Comparison of ENCODE assay signal across 6 mouse cellular contexts in the genomic region with DNA sequence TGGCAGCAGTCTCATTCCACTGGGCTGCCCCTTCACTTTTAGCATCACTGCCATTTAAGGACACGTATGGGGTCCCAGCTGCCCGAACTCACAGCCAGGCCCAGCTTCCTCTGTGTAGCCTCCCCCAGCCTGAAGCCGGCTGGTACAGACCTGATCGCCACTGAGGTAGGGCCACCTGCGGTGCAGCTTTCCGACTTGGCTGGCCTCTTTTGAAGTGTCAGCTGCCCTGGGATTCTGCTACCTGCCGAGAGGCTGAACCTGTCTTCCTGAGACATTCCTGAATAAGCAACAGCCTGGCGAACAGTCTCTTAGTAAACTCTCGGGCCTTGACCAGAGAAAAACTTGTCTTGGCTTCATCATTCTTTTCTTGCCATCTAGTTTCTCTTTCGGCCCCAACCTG.
"Had no signal": no experiment of that assay in that cellular context is flagged by ENCODE, and none has a peak within 500 bp of the region (broad histone marks: within the 10 kb centered on the region; RNA-seq: fewer than 3 reads in every experiment).

No protein-coding gene starts in this region.

- H3K4me1 ChIP-seq: liver, embryonic 15.5 days; midbrain, embryonic 13.5 days had no signal

- DNase-seq: lung, adult 2 months; right cerebral cortex, adult 18-20 months had no signal

- H3K36me3 ChIP-seq: limb, embryonic 10.5 days; liver, embryonic 15.5 days; midbrain, embryonic 13.5 days had no signal

- ATAC-seq: midbrain, embryonic 13.5 days had no signal

- H3K27me3 ChIP-seq: liver, embryonic 15.5 days; midbrain, embryonic 13.5 days had no signal

- H3K9me3 ChIP-seq: limb, embryonic 10.5 days; liver, embryonic 15.5 days; midbrain, embryonic 13.5 days had no signal

- H3K4me3 ChIP-seq: left cerebral cortex, adult 2 months; limb, embryonic 10.5 days; liver, embryonic 15.5 days; midbrain, embryonic 13.5 days had no signal
